Mouse (Mus musculus): ENCODE measurements around the gene Pgm5. TPM values are rescaled to one million over a fixed set of nuclear protein-coding genes. Genes with fewer than 3 reads are reported as not detected.

The Pgm5 gene
- total and polyA plus RNA-seq, 2 experiments from 2014 or later: 0.57 to 11.7 TPM

- no peaks in the 10 kb centered on the region for H3K27me3 ChIP-seq (ENCODE audit: insufficient read depth, low read length)
- no peaks in the 10 kb centered on the region for H3K4me1 ChIP-seq (ENCODE audit: insufficient read depth, low read length)
- no peak for TF ChIP-seq CTCF (IDR thresholded peaks at IDR 0.05)
- ATAC-seq (ENCODE audit: low FRiP score) (no peak), DNase-seq (ENCODE audit: low spot score) (no peak)
- H3K27ac ChIP-seq (ENCODE audit: low read depth, low read length): no peak overlapping the region
- WGBS: 53% methylated on average over 7 of the region's 7 CpGs
- no peak overlapping the region for H3K4me2 ChIP-seq (ENCODE audit: low read depth, low read length, poor library complexity, severe bottlenecking)
- no peak overlapping the region for H3K9ac ChIP-seq (replicated peaks; ENCODE audit: low read length, poor library complexity, severe bottlenecking)
- H3K9me3 ChIP-seq (ENCODE audit: low read length): no peaks in the 10 kb centered on the region
- no peak overlapping the region for H3K4me3 ChIP-seq (ENCODE audit: low read depth, low read length)
- H3K36me3 ChIP-seq (ENCODE audit: insufficient read depth, low read length): no peaks in the 10 kb centered on the region
Measured at GRCm38 (mm10) chr19:24848345-24848744, 13.3 kb downstream of the Pgm5 start.

DNA sequence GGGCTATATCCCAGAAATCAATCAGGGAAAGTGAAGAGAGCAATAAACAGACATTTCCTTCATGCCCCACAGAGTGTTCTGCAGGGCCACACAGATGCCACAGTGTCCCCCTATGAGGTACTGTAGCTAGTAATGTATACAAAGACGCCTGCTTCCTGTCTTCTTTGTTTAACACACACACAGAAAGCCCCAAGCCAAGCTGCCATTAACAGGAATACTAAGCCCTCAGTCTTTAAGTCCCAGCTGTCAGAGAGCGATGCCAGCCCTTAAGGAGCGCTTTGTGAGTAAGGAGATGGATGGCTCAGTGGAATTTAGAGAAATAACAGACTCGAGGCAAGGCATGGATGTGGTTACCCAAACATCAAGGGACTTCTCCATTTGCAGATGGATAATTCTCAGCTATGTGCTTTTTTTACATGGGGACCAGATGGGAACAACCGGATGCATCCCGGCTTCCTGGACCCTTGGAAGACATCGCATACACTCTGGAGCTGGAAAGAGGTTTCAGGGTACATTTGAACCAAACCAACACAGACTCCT is 16.6 kb downstream of the Pgm5 start:
- DNase-seq (ENCODE audit: low spot score): peak; percentile 71
- Histone ChIP-seq H3K27ac (ENCODE audit: low read depth, low read length) (no peak overlapping the region), H3K4me3 (ENCODE audit: low read depth, low read length) (no peak overlapping the region)

GRCm38 (mm10) chr19:24842080-24842479 is 19.6 kb downstream of the Pgm5 start:
- no peak for TF ChIP-seq CTCF (IDR thresholded peaks at IDR 0.05)
- H3K4me3 ChIP-seq (ENCODE audit: low read depth, low read length): no peak overlapping the region
- no peaks in the 10 kb centered on the region for H3K9me3 ChIP-seq (ENCODE audit: low read length)
- H3K36me3 ChIP-seq (ENCODE audit: insufficient read depth, low read length): no peaks in the 10 kb centered on the region
- no peak overlapping the region for H3K9ac ChIP-seq (replicated peaks; ENCODE audit: low read length, poor library complexity, severe bottlenecking)
- H3K27me3 ChIP-seq (ENCODE audit: insufficient read depth, low read length): no peaks in the 10 kb centered on the region
- DNase-seq (ENCODE audit: low spot score): no peak
- WGBS: 84% methylated on average over 3 of the region's 3 CpGs
- no peak overlapping the region for H3K27ac ChIP-seq (ENCODE audit: low read depth, low read length)
- no peak for ATAC-seq (ENCODE audit: low FRiP score)
- H3K4me1 ChIP-seq (ENCODE audit: insufficient read depth, low read length): no peaks in the 10 kb centered on the region
- no peak overlapping the region for H3K4me2 ChIP-seq (ENCODE audit: low read depth, low read length, poor library complexity, severe bottlenecking)

More for the DNA sequence above, 16.6 kb downstream of the Pgm5 start:
- Histone ChIP-seq H3K4me2 (ENCODE audit: low read depth, low read length, poor library complexity, severe bottlenecking) (no peak overlapping the region), H3K27me3 (ENCODE audit: insufficient read depth, low read length) (no peaks in the 10 kb centered on the region), H3K4me1 (ENCODE audit: insufficient read depth, low read length) (no peaks in the 10 kb centered on the region), H3K9me3 (ENCODE audit: low read length) (no peaks in the 10 kb centered on the region), H3K36me3 (ENCODE audit: insufficient read depth, low read length) (no peaks in the 10 kb centered on the region), H3K9ac (replicated peaks; ENCODE audit: low read length, poor library complexity, severe bottlenecking) (no peak overlapping the region)
- ATAC-seq (ENCODE audit: low FRiP score): peak; percentile 49; the same call in 1 of the 2 replicates
- 47% methylated on average over 7 of the region's 7 CpGs for WGBS
- TF ChIP-seq CTCF (IDR thresholded peaks at IDR 0.05): no peak

DNA sequence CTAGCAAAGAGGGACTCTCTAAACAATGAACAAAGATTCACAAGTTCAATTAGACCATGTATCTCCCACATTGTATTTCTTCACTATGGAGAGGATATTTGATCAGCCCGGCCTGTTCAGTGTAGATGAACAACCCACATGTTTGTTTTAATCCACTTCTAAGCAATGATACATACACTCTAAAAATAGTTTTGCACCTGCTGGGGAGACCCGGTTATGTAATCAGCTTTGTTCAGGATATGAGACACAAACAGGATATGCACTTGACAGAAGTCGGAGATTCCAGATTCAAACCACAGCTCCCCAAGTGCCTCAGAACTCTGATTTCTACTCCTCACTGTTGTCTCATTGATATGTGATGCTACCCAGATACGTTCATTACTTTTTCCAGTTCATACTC is 37.1 kb downstream of the Pgm5 start:
- Histone ChIP-seq H3K27me3 (ENCODE audit: insufficient read depth, low read length) (no peaks in the 10 kb centered on the region), H3K4me2 (ENCODE audit: low read depth, low read length, poor library complexity, severe bottlenecking) (no peak overlapping the region), H3K9ac (replicated peaks; ENCODE audit: low read length, poor library complexity, severe bottlenecking) (no peak overlapping the region), H3K4me1 (ENCODE audit: insufficient read depth, low read length) (no peaks in the 10 kb centered on the region), H3K36me3 (ENCODE audit: insufficient read depth, low read length) (no peaks in the 10 kb centered on the region), H3K4me3 (ENCODE audit: low read depth, low read length) (no peak overlapping the region), H3K9me3 (ENCODE audit: low read length) (no peaks in the 10 kb centered on the region), H3K27ac (ENCODE audit: low read depth, low read length) (no peak overlapping the region)
- DNase-seq (ENCODE audit: low spot score) (no peak), ATAC-seq (ENCODE audit: low FRiP score) (no peak)
- TF ChIP-seq CTCF (IDR thresholded peaks at IDR 0.05): no peak
- WGBS: 88% methylated on average over 4 of the region's 4 CpGs

- Histone ChIP-seq H3K27me3 (ENCODE audit: insufficient read depth, low read length) (no peaks in the 10 kb centered on the region), H3K4me2 (ENCODE audit: low read depth, low read length, poor library complexity, severe bottlenecking) (no peak overlapping the region), H3K36me3 (ENCODE audit: insufficient read depth, low read length) (no peaks in the 10 kb centered on the region), H3K27ac (ENCODE audit: low read depth, low read length) (0 out of 2 replicates have a peak overlapping the region, but pooled peaks have one; percentile 12), H3K4me1 (ENCODE audit: insufficient read depth, low read length) (no peaks in the 10 kb centered on the region), H3K9ac (replicated peaks; ENCODE audit: low read length, poor library complexity, severe bottlenecking) (no peak overlapping the region), H3K9me3 (ENCODE audit: low read length) (no peaks in the 10 kb centered on the region), H3K4me3 (ENCODE audit: low read depth, low read length) (no peak overlapping the region)
- ATAC-seq (ENCODE audit: low FRiP score): no peak
- TF ChIP-seq CTCF (IDR thresholded peaks at IDR 0.05): no peak
- 81% methylated on average over 12 of the region's 12 CpGs for WGBS
- DNase-seq (ENCODE audit: low spot score): peak; percentile 44
Measured at GRCm38 (mm10) chr19:24815661-24816221, 45.9 kb downstream of the Pgm5 start.

DNA sequence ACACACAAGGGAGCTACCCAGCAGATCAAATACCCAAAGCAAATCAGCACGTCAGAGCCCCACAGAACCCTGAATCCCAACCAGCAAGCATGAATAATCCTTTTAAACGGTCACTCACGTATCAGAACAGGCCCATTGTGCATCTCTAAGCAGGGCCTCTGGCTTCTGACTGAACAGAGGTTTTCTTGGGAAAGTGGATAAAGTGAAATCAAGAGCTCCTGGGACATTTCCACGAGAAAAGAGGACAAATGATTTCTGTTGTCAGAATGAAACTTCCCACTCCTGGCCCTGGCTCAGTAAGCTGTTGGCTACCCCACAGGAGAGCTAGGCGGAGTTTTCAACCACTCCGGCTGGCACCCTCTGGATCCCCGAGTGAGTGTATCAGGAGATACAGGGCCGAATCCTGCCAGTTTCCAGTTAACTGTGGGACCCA is 48.8 kb downstream of the Pgm5 start:
- H3K9me3 ChIP-seq (ENCODE audit: low read length): no peaks in the 10 kb centered on the region
- H3K9ac ChIP-seq (replicated peaks; ENCODE audit: low read length, poor library complexity, severe bottlenecking): no peak overlapping the region
- no peak for TF ChIP-seq CTCF (IDR thresholded peaks at IDR 0.05)
- H3K4me3 ChIP-seq (ENCODE audit: low read depth, low read length): no peak overlapping the region
- H3K4me1 ChIP-seq (ENCODE audit: insufficient read depth, low read length): no peaks in the 10 kb centered on the region
- ATAC-seq (ENCODE audit: low FRiP score): no peak
- WGBS: 25% methylated on average over 8 of the region's 8 CpGs
- H3K36me3 ChIP-seq (ENCODE audit: insufficient read depth, low read length): no peaks in the 10 kb centered on the region
- peak; percentile 42 for DNase-seq (ENCODE audit: low spot score)
- no peak overlapping the region for H3K27ac ChIP-seq (ENCODE audit: low read depth, low read length)
- H3K4me2 ChIP-seq (ENCODE audit: low read depth, low read length, poor library complexity, severe bottlenecking): no peak overlapping the region
- H3K27me3 ChIP-seq (ENCODE audit: insufficient read depth, low read length): no peaks in the 10 kb centered on the region
